Mouse (Mus musculus) limb, embryonic 10.5 days (tissue): Measurements from ENCODE around the gene 4931428F04Rik. TPM values are rescaled to one million over a fixed set of nuclear protein-coding genes. Genes with fewer than 3 reads are reported as not detected.
"Not testable (repeated sequence)": the region's sequence is repeated elsewhere in the genome, so short reads cannot be mapped to it uniquely, and the experiment has no call there.

Source experiments
- DNase-seq: peaks from one replicate; pipeline ENCODE4 v3.0.0-alpha.2; 2017; ENCODE audit warnings: low spot score
- H3K27ac ChIP-seq: fragments of 300-500 bp; sonication (generic); 2 replicates; pipeline ENCODE4 v1.5.1; 2016; ENCODE audit warnings: mild to moderate bottlenecking
- H3K27me3 ChIP-seq: fragments of 300-500 bp; sonication (generic); 2 replicates; pipeline ENCODE4 v1.6.1; 2016; ENCODE audit warnings: low read depth, mild to moderate bottlenecking; ENCODE audit not compliant: poor library complexity, severe bottlenecking
- H3K36me3 ChIP-seq: fragments of 300-500 bp; sonication (generic); 2 replicates; pipeline ENCODE4 v1.6.1; 2016; ENCODE audit warnings: mild to moderate bottlenecking, moderate library complexity
- H3K4me1 ChIP-seq: fragments of 300-500 bp; sonication (generic); 2 replicates; pipeline ENCODE4 v1.6.1; 2016
- H3K4me3 ChIP-seq: fragments of 300-500 bp; sonication (generic); 2 replicates; pipeline ENCODE4 v1.5.1; 2016; ENCODE audit warnings: mild to moderate bottlenecking, moderate library complexity
- H3K9me3 ChIP-seq: fragments of 300-500 bp; sonication (generic); replicated peaks from 2 replicates; pipeline ENCODE4 v1.6.1; 2016; ENCODE audit warnings: mild to moderate bottlenecking
- WGBS: fragments of 180-500 bp; shearing (Covaris S2); methylation state at CpG from one replicate; pipeline ENCODE4 v1.1.7; 2016; 5-methylcytosine and 5-hydroxymethylcytosine counted together
- microRNA counts: library from miRNA; unstranded; fragments of <30 nt; microRNA quantifications from one replicate; lab custom pipeline; 2017
- microRNA-seq: library from miRNA; unstranded; fragments of <30 nt; microRNA quantifications from one replicate; pipeline ENCODE4, GENCODE M21; 2017
- polyA plus RNA-seq: library from polyadenylated mRNA; unstranded; fragments of >200 nt; fragmentation: Nextera tagmentation; extraction: Ambion mirVana; gene quantifications from 2 replicates; pipeline ENCODE4 v1.2.1, GENCODE M21; 2016

Gene 4931428F04Rik
- polyA plus RNA-seq, 1 experiment from 2014 or later, result 19.2 TPM

DNA sequence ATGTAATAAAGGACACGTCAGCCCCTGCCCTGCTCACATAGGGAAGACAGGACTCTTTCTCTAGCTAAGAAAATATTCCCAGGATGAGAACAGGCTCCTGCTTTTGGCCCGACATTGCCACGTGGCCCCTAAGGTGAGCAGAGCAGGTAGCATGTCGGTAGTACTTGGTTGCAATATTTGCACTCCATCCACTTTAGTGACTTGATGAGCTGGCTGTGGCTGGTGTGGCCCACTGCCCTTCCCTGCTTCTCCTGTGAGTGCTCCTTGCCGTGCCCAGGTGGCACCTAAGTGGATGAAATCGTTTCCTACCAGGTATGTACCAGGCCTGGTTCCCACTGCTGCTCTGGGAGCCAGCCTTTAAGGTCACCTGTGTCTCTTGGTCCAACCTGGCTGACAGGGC is 37.7 kb downstream of the 4931428F04Rik start:
- 91% methylated on average over 6 of the region's 6 CpGs for WGBS
- H3K36me3 ChIP-seq, result peaks cover 68% of the 10 kb centered on the region
- H3K4me1 ChIP-seq, result peaks cover 25% of the 10 kb centered on the region
- no peaks in the 10 kb centered on the region for H3K9me3 ChIP-seq
- no peak overlapping the region for H3K4me3 ChIP-seq
- no peak overlapping the region for H3K27ac ChIP-seq
- H3K27me3 ChIP-seq, result peaks cover 21% of the 10 kb centered on the region
- DNase-seq, result no peak

DNA sequence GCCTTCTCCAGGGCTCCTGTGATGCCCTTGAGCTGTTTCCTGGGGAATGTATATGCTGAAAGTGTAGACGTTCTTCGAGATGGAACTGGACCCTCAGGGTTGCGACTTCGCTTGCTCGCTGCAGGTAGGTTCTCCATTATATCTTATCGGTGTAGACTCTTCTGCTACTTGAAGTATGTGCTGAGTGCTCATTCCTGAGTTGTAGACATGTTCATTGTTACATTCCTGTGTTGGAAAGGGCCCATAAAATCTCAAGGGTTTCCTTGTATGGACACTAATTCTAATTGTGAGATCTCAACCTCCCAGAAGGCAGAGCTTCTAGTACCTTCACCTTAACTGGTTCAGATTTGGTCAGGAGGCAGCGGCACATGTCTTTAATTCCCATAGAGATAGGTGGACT is 48.6 kb downstream of the 4931428F04Rik start:
- Histone ChIP-seq H3K36me3 (peaks cover 66% of the 10 kb centered on the region), H3K27ac (no peak overlapping the region), H3K4me1 (no peaks in the 10 kb centered on the region), H3K27me3 (no peaks in the 10 kb centered on the region), H3K9me3 (no peaks in the 10 kb centered on the region), H3K4me3 (no peak overlapping the region)
- no peak for DNase-seq
- 98% methylated on average over 7 of the region's 7 CpGs for WGBS

DNA sequence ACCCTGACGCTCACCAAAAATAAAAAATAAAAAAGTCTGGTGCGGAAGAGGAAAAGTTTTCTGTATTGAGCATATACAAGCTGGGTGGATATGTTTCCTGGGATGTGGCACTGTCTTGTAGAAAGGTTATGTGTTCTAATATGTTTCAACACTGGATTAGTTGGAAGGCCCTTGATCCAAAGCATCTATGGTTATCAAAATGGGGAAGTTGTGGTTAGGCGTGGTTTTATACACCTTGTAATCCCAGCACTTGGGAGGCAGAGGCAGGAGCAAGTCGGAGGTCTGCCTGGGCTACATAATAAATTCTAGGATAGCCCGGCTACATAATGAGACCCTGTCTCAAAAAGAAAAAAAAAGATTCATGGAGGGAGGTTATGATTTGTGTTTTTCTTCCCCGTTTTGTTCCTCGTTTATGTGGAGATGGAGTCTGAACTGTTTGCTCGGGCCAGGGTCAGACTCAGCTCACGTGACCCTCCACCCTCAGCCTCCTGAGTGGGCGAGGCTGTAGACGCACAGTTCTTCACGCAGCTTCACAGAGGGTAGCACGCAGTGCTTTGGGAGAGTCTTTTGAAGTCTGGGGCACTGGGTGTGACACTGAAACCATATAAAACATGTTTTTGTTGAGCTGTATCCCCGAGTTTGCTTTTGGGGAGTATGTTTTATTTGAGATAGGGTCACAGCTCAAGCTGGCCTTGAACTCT is 52.1 kb downstream of the 4931428F04Rik start:
- H3K27me3 ChIP-seq, result no peaks in the 10 kb centered on the region
- H3K4me3 ChIP-seq, result no peak overlapping the region
- no peaks in the 10 kb centered on the region for H3K4me1 ChIP-seq
- no peak for DNase-seq
- peaks cover 73% of the 10 kb centered on the region for H3K36me3 ChIP-seq
- 94% methylated on average over 14 of the region's 14 CpGs for WGBS
- no peak overlapping the region for H3K27ac ChIP-seq
- no peaks in the 10 kb centered on the region for H3K9me3 ChIP-seq

DNA sequence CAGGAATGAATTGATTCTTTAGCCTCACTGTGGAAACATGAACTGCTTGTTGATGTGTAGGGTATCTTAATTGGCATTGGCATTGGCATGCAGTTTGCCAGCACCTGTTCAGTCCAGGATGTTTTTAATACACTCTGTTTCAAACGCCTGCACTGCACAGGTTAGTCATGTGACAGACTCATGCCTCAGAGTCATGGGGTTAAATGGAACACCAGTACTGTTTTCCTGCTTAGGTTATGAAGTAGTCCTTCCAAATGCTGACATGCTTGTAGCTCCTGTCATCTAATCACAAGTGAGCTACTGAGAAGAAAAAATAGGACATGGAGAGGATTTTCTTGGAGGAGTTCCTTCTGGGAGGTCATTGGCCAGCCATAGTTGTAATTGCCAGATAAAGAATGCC is 54.5 kb downstream of the 4931428F04Rik start:
- no peak for DNase-seq
- H3K4me3 ChIP-seq, result no peak overlapping the region
- no peaks in the 10 kb centered on the region for H3K27me3 ChIP-seq
- no peak overlapping the region for H3K27ac ChIP-seq
- peaks cover 58% of the 10 kb centered on the region for H3K36me3 ChIP-seq
- no peaks in the 10 kb centered on the region for H3K9me3 ChIP-seq
- WGBS, result 79% methylated on average over 1 of the region's 1 CpGs
- H3K4me1 ChIP-seq, result no peaks in the 10 kb centered on the region

DNA sequence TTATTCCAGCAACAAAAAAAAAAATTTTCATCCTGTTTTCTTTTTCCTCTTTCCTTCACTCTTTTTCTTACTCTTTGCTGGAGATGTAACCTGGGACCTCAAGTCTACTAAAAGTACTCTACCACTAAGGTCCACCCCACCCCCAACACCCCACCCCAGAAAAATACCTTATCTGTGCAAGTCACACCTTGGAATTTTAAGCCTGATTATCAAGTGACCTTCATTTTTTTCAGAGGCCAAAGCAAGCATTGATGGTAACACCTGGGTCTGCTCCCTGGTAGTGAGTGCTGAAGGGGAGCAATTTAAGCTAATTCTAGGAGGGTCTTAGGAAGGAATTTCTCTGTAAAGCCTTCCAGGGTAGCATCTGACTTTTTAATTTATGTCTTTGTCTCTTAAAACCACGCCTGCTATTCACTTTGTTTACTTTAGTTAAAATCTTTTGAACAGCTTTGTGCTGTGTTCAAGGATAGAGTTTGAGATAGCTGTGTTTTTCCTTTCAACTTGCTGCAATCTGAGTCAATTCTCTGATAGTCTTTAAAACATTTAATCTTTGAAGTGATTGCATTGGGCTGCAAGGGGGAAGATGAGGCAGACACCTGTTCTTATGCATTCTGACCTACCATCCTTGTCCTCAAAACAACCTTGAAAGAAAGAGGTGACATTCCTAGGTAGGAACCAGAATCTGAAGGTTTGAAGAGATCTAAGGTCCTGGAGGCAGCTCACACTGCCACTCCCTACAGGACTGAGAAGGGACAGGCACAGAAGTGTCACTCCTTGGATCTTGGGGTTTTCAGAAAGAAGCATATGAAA is 56.3 kb downstream of the 4931428F04Rik start:
- Histone ChIP-seq H3K27me3 (no peaks in the 10 kb centered on the region), H3K9me3 (no peaks in the 10 kb centered on the region), H3K4me3 (no peak overlapping the region), H3K27ac (no peak overlapping the region), H3K4me1 (no peaks in the 10 kb centered on the region), H3K36me3 (peaks cover 39% of the 10 kb centered on the region)
- DNase-seq, result no peak
- WGBS, result 50% methylated on average over 1 of the region's 1 CpGs

DNA sequence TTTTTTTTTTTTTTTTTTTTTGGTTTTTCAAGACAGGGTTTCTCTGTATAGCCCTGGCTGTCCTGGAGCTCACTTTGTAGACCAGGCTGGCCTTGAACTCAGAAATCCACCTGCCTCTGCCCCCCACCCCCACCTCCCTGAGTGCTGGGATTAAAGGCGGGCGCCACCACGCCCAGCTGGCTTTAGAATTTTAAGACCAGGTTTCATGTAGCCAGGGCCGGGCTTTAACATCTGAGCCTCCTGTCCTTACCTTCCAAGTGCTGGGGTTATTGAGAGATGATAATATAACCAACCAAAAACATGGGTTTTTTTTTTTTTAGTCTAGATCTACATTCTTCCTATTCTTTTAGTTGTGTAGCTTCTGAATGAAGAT is 57.4 kb downstream of the 4931428F04Rik start:
- not testable (repeated sequence) for DNase-seq, H3K9me3 ChIP-seq, H3K4me3 ChIP-seq, H3K27me3 ChIP-seq, H3K27ac ChIP-seq, H3K4me1 ChIP-seq
- peaks cover 37% of the 10 kb centered on the region for H3K36me3 ChIP-seq
- 94% methylated on average over 4 of the region's 4 CpGs for WGBS

DNA sequence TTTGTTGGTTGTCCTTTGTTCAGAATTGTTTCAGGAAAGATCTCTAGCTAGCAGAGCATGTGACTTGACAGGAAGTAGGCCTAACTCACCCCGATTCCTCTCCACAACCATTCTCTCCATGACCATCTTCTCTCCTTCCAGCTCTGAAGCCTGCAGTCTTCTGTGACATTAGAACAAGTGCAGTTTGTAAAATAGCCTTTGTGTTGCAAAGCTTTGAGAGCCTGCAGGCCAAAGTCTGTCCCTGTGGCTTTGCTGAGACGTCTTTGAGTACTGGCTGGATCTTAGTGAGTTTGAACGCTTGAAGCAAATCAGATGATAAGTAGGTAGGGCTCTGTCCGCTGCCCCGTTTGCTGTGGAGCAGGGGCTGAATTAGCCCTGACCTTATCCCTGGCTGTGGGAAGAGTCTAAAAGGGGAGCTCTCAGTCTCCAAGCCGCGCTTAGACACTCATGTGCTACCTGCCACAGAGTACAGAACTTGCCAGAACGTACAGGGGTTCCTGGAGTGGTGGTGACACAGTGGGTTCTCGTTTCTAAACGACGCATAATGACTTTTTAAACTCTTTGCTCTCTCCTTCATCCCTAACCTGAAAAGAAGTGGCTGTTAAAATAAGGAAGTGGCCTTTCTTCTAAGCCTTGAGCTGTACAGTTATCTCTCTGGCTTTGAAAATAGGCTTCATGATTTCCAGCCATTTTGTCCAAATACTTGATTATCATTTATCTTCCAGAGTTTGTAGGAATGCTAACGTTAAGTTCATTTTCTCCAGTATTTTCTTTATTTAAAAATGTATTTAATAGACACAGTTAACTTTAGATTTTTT is 58.0 kb downstream of the 4931428F04Rik start:
- no peak overlapping the region for H3K27ac ChIP-seq

More for the DNA sequence above, 58.0 kb downstream of the 4931428F04Rik start:
- Histone ChIP-seq H3K36me3 (peaks cover 35% of the 10 kb centered on the region), H3K4me1 (no peaks in the 10 kb centered on the region), H3K9me3 (no peaks in the 10 kb centered on the region), H3K27me3 (no peaks in the 10 kb centered on the region), H3K4me3 (no peak overlapping the region)
- no peak for DNase-seq
- 89% methylated on average over 12 of the region's 12 CpGs for WGBS

MicroRNAs within 50 kb of the gene (microRNA counts, 519-probe panel; counts per million panel counts)
- 684 counts per million, percentile 72 among the panel's probes with 10 or more counts for microRNA mmu-miR-328 (lab: Ali Mortazavi, UCI)

Small RNA genes within 50 kb of the gene (microRNA-seq; reads per million reads assigned to microRNA genes)
- gene Gm27320 (not detected), gene Mir328 (111 reads per million, percentile 49 among the genes with 10 or more reads in this experiment)

Other genes with a start within 250 kb of the 4931428F04Rik start
- gene Ces3a, start 241.3 kb downstream of the 4931428F04Rik start, polyA plus RNA-seq, result not detected in 2 replicates
- not detected in 2 replicates for gene Ces3b, start 206.1 kb downstream of the 4931428F04Rik start, polyA plus RNA-seq
- gene Ces4a, start 158.1 kb downstream of the 4931428F04Rik start, polyA plus RNA-seq, result not detected in 2 replicates
- gene Cbfb, start 119.2 kb downstream of the 4931428F04Rik start, polyA plus RNA-seq, result 64.9 and 84.6 TPM in 2 replicates
- gene D230025D16Rik, start 64.7 kb downstream of the 4931428F04Rik start, polyA plus RNA-seq, result 25.4 and 26.6 TPM in 2 replicates
- gene B3gnt9, start 34.7 kb downstream of the 4931428F04Rik start, polyA plus RNA-seq, result 1.4 and 1.7 TPM in 2 replicates
- 11.4 and 12.1 TPM in 2 replicates for gene Tradd, start 25.3 kb downstream of the 4931428F04Rik start, polyA plus RNA-seq
- gene Fbxl8, start 25.2 kb downstream of the 4931428F04Rik start, polyA plus RNA-seq, result 0.81 and 1.1 TPM in 2 replicates
- 0.10 TPM in 1 of 2 replicates, not detected in the other for gene Hsf4, start 20.1 kb downstream of the 4931428F04Rik start, polyA plus RNA-seq
- gene Nol3, start 13.7 kb downstream of the 4931428F04Rik start, polyA plus RNA-seq, result 0.40 and 0.45 TPM in 2 replicates
- gene Exoc3l, start 6.2 kb upstream of the 4931428F04Rik start, polyA plus RNA-seq, result 11.5 and 15.1 TPM in 2 replicates
- 144 and 160 TPM in 2 replicates for gene E2f4, start 7.8 kb upstream of the 4931428F04Rik start, polyA plus RNA-seq
- 1.9 and 2.7 TPM in 2 replicates for gene Elmo3, start 15.7 kb upstream of the 4931428F04Rik start, polyA plus RNA-seq
- 1.4 TPM in 2 replicates for gene Lrrc29, start 36.4 kb upstream of the 4931428F04Rik start, polyA plus RNA-seq
- gene Tmem208, start 36.5 kb upstream of the 4931428F04Rik start, polyA plus RNA-seq, result 102 and 105 TPM in 2 replicates
- 2.2 TPM in 2 replicates for gene Fhod1, start 58.1 kb upstream of the 4931428F04Rik start, polyA plus RNA-seq
- gene Slc9a5, start 59.0 kb upstream of the 4931428F04Rik start, polyA plus RNA-seq, result 4.5 and 6.3 TPM in 2 replicates
- 0.28 and 0.74 TPM in 2 replicates for gene Plekhg4, start 83.4 kb upstream of the 4931428F04Rik start, polyA plus RNA-seq
- gene Kctd19, start 123.6 kb upstream of the 4931428F04Rik start, polyA plus RNA-seq, result not detected in 2 replicates
- gene Lrrc36, start 123.7 kb upstream of the 4931428F04Rik start, polyA plus RNA-seq, result not detected in 2 replicates
- gene Tppp3, start 181.7 kb upstream of the 4931428F04Rik start, polyA plus RNA-seq, result 8.4 and 13.5 TPM in 2 replicates
- 18.9 and 25.3 TPM in 2 replicates for gene Zdhhc1, start 207.0 kb upstream of the 4931428F04Rik start, polyA plus RNA-seq
- 78.2 and 83.2 TPM in 2 replicates for gene Hsd11b2, start 228.9 kb upstream of the 4931428F04Rik start, polyA plus RNA-seq